Mouse (Mus musculus) midbrain, embryonic 14.5 days (tissue): ENCODE measurements around the gene Cox8c. TPM values are rescaled to one million over a fixed set of nuclear protein-coding genes. Genes with fewer than 3 reads are reported as not detected.

Experiments used
- ATAC-seq: fragments of 200-750 bp; cut with Nextera tagmentation; 2 replicates; pipeline ENCODE4 v1.8.0; 2017; ENCODE audit warnings: moderate number of reproducible peaks, moderate library complexity; ENCODE audit not compliant: low FRiP score, low TSS enrichment
- DNase-seq: peaks from one replicate; pipeline ENCODE4 v3.0.0-alpha.2; 2015
- H3K27ac ChIP-seq: fragments of 300-500 bp; sonication (generic); replicated peaks from 2 replicates; pipeline ENCODE4 v1.5.1; 2014; ENCODE audit warnings: mild to moderate bottlenecking, low read depth, low read length, moderate library complexity
- H3K27me3 ChIP-seq: fragments of 300-500 bp; sonication (generic); 2 replicates; pipeline ENCODE4 v1.6.1; 2014; ENCODE audit warnings: low read length, control low read depth, mixed read lengths; ENCODE audit not compliant: control insufficient read depth, insufficient read depth
- H3K36me3 ChIP-seq: fragments of 300-500 bp; sonication (generic); 2 replicates; pipeline ENCODE4 v1.6.1; 2014; ENCODE audit warnings: low read length, control low read depth; ENCODE audit not compliant: control insufficient read depth, insufficient read depth
- H3K4me1 ChIP-seq: fragments of 300-500 bp; sonication (generic); 2 replicates; pipeline ENCODE4 v1.6.1; 2014; ENCODE audit warnings: mild to moderate bottlenecking, antibody characterized with exemption, low read length, control low read depth; ENCODE audit not compliant: control insufficient read depth, insufficient read depth
- H3K4me2 ChIP-seq: fragments of 300-500 bp; sonication (generic); 2 replicates; pipeline ENCODE4 v1.6.1; 2014; ENCODE audit warnings: mild to moderate bottlenecking, low read length, moderate library complexity
- H3K4me3 ChIP-seq: fragments of 300-500 bp; sonication (generic); replicated peaks from 2 replicates; pipeline ENCODE4 v1.5.1; 2014; ENCODE audit warnings: low read depth, low read length
- H3K9ac ChIP-seq: fragments of 300-500 bp; sonication (generic); replicated peaks from 2 replicates; pipeline ENCODE4 v1.6.1; 2014; ENCODE audit warnings: mild to moderate bottlenecking, low read length, moderate library complexity
- H3K9me3 ChIP-seq: fragments of 300-500 bp; sonication (generic); 2 replicates; pipeline ENCODE4 v1.6.1; 2016; ENCODE audit warnings: low read length, control low read depth, mixed read lengths; ENCODE audit not compliant: control insufficient read depth
- WGBS: fragments of 180-500 bp; shearing (Covaris S2); extraction: QIAGEN DNeasy Blood & Tissue Kit; methylation state at CpG from one replicate; pipeline ENCODE4 v1.1.7; 2014; 5-methylcytosine and 5-hydroxymethylcytosine counted together
- polyA plus RNA-seq: library from polyadenylated mRNA; unstranded; fragments of >200 nt; fragmentation: Nextera tagmentation; extraction: Ambion mirVana; gene quantifications from 2 replicates; pipeline ENCODE4 v1.2.1, GENCODE M21; 2014

Gene Cox8c
- not detected in 2 replicates for polyA plus RNA-seq

DNA sequence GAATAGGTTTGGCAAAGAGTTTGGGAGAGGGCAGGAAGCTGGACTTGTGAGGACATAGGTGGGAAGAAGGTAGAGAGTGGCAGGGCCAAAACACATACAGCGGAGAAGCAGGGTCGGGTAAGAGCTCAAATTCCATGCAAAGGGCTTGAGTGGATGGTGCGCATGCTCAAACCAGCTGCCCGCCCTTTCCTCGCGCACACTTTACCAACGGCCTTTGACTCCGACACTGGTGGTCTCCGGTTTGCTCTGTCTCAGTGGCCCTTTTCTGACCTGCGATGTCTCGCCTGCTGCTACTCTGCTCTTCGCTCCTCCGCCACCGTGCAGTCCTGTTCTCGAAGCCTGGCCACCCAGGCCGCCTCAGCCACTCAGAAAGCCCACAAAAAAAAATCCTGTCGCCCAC, at the start of gene Cox8c:
Cox8c (plus strand) TSS at position 226 of the 400 bp plus-strand sequence.
- ATAC-seq, result no peak

GRCm38 (mm10) chr12:102860806-102861205, 38.3 kb upstream of the Cox8c start:
- DNase-seq (no peak), ATAC-seq (no peak)
- Histone ChIP-seq H3K36me3 (no peaks in the 10 kb centered on the region), H3K9ac (no peak overlapping the region), H3K4me2 (no peak overlapping the region), H3K9me3 (no peaks in the 10 kb centered on the region), H3K4me1 (peaks cover 2% of the 10 kb centered on the region; the same call in 1 of the 2 replicates), H3K4me3 (no peak overlapping the region), H3K27ac (no peak overlapping the region), H3K27me3 (no peaks in the 10 kb centered on the region)

More for the DNA sequence above, at the start of gene Cox8c:
- Histone ChIP-seq H3K9me3 (no peaks in the 10 kb centered on the region), H3K9ac (no peak within 1 kb of the TSS), H3K4me2 (no peak within 1 kb of the TSS), H3K4me1 (no peaks in the 10 kb centered on the region), H3K4me3 (no peak within 1 kb of the TSS), H3K36me3 (no peaks in the 10 kb centered on the region), H3K27ac (no peak within 1 kb of the TSS), H3K27me3 (no peaks in the 10 kb centered on the region)
- WGBS, result 96% methylated on average over 17 of the region's 17 CpGs
- no peak for DNase-seq

DNA sequence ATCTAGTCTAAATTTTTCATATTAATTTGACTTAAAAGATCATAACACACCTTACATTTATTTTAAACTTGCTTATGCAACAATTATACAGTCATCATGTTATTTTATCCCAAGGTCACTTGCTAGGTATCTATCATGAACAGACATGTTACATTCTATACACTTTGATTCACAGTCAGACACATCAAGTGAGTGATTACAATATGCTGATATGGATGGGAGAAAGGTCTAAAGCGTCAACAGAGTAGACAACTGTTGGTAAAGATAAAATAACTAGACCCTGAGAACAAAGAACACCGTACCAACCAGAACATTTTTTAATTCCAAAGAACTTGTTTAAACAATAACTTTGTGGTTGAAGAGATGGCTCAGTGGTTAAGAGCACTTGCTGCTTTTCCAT, 29.3 kb upstream of the Cox8c start:
- Histone ChIP-seq H3K27ac (no peak overlapping the region), H3K9me3 (no peaks in the 10 kb centered on the region), H3K4me3 (no peak overlapping the region), H3K9ac (no peak overlapping the region), H3K4me1 (no peaks in the 10 kb centered on the region), H3K4me2 (no peak overlapping the region), H3K36me3 (no peaks in the 10 kb centered on the region), H3K27me3 (no peaks in the 10 kb centered on the region)
- DNase-seq (no peak), ATAC-seq (no peak)
- WGBS, result 93% methylated on average over 2 of the region's 2 CpGs

DNA sequence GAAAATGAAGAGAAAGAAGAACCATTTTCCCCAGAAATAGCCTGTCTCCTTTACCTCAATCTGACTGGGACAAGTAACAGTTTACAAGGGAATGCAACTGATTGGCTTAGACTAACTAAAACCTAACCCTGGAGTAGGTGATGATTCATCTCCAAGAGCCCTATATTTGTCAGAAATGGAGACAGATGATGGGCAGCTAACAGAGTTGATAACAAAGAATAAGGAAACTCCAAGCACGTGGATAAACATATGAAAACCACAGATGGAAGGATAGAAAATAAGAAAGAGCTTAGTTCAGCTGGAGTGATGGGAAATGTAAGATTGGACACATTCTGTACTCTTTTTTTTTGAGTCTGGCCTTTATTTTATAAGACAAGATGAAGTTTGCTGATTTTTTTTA, 28.6 kb upstream of the Cox8c start:
- 98% methylated on average over 1 of the region's 1 CpGs for WGBS
- Histone ChIP-seq H3K4me2 (no peak overlapping the region), H3K4me3 (no peak overlapping the region), H3K4me1 (peaks cover 3% of the 10 kb centered on the region; the same call in 1 of the 2 replicates), H3K27ac (no peak overlapping the region), H3K27me3 (no peaks in the 10 kb centered on the region), H3K9me3 (no peaks in the 10 kb centered on the region), H3K36me3 (no peaks in the 10 kb centered on the region), H3K9ac (no peak overlapping the region)
- no peak for ATAC-seq
- no peak for DNase-seq

GRCm38 (mm10) chr12:102877301-102878030, 21.6 kb upstream of the Cox8c start:
- no peaks in the 10 kb centered on the region for H3K9me3 ChIP-seq
- peak overlapping the region; percentile 95 for H3K27ac ChIP-seq
- ATAC-seq (peak; percentile 68), DNase-seq (peak; percentile 74)
- H3K4me2 ChIP-seq, result peak overlapping the region; percentile 85
- H3K4me1 ChIP-seq, result peaks cover 22% of the 10 kb centered on the region
- peak overlapping the region; percentile 93 for H3K4me3 ChIP-seq
- H3K27me3 ChIP-seq, result no peaks in the 10 kb centered on the region
- WGBS, result under 1% methylated on average over 69 of the region's 70 CpGs
- H3K36me3 ChIP-seq, result no peaks in the 10 kb centered on the region
- peak overlapping the region; percentile 87 for H3K9ac ChIP-seq

GRCm38 (mm10) chr12:102878031-102878823, 20.9 kb upstream of the Cox8c start, which contains the start of gene Btbd7:
Gene Btbd7 (minus strand): TSS chr12:102878471.
- under 1% methylated on average over 84 of the region's 95 CpGs for WGBS
- ATAC-seq (peak; percentile 96), DNase-seq (peak; percentile 100)
- peak within 1 kb of the TSS; percentile 93 for H3K4me3 ChIP-seq
- no peaks in the 10 kb centered on the region for H3K9me3 ChIP-seq
- no peaks in the 10 kb centered on the region for H3K36me3 ChIP-seq
- peak within 1 kb of the TSS; percentile 85 for H3K4me2 ChIP-seq
- peak within 1 kb of the TSS; percentile 95 for H3K27ac ChIP-seq
- H3K9ac ChIP-seq, result peak within 1 kb of the TSS; percentile 87
- no peaks in the 10 kb centered on the region for H3K27me3 ChIP-seq
- H3K4me1 ChIP-seq, result peaks cover 22% of the 10 kb centered on the region

GRCm38 (mm10) chr12:102878901-102879300, 20.2 kb upstream of the Cox8c start:
- peak; percentile 56 for DNase-seq
- ATAC-seq, result no peak
- Histone ChIP-seq H3K9ac (peak overlapping the region; percentile 57; the same call in 1 of the 2 replicates), H3K27me3 (no peaks in the 10 kb centered on the region), H3K27ac (peak overlapping the region; percentile 95), H3K36me3 (no peaks in the 10 kb centered on the region), H3K4me3 (peak overlapping the region; percentile 93), H3K4me2 (peak overlapping the region; percentile 64), H3K4me1 (peaks cover 22% of the 10 kb centered on the region), H3K9me3 (no peaks in the 10 kb centered on the region)
- WGBS, result 42% methylated on average over 7 of the region's 7 CpGs

- H3K4me2 ChIP-seq, result no peak overlapping the region
- H3K4me3 ChIP-seq, result no peak overlapping the region
- no peak overlapping the region for H3K9ac ChIP-seq
- DNase-seq (peak; percentile 82), ATAC-seq (no peak)
- no peaks in the 10 kb centered on the region for H3K9me3 ChIP-seq
- H3K27me3 ChIP-seq, result no peaks in the 10 kb centered on the region
- H3K27ac ChIP-seq, result no peak overlapping the region
- H3K4me1 ChIP-seq, result no peaks in the 10 kb centered on the region
- H3K36me3 ChIP-seq, result no peaks in the 10 kb centered on the region
- 17% methylated on average over 5 of the region's 5 CpGs for WGBS
These were observed 13.4 kb upstream of the Cox8c start for GRCm38 (mm10) chr12:102885735-102886134.
